Mouse (Mus musculus): ENCODE data around the gene Zfp185. TPM values are rescaled to one million over a fixed set of nuclear protein-coding genes. Genes with fewer than 3 reads are reported as not detected.

Zfp185 gene
- polyA plus RNA-seq (2012; fragmentation: generic; extraction: Trizol), result under 1 TPM in 1 of 2 experiments, not detected in 1; 0.04 TPM

GRCm38 (mm10) chrX:72986841-72987519 lies at the start of gene Zfp185:
TSS of gene Zfp185 (plus strand) at chrX:72987339.

GRCm38 (mm10) chrX:73037003-73037402 lies 49.9 kb downstream of the Zfp185 start, which contains the start of gene Pnma5:
TSS of gene Pnma5 (minus strand) at chrX:73037103.

GRCm38 (mm10) chrX:73064415-73064793 lies 77.3 kb downstream of the Zfp185 start, which contains the start of gene Pnma3:
TSS of gene Pnma3 (plus strand) at chrX:73064787.

Other genes starting within 250 kb of the Zfp185 start
- not detected for gene Gabrq, start 162.2 kb upstream of the Zfp185 start, polyA plus RNA-seq (2012; fragmentation: generic; extraction: Trizol)
- 10 to 100 TPM in 1 of 2 experiments, 1 to 10 TPM in 1; 2.9 to 35.3 TPM for gene Cetn2, start 68.9 kb upstream of the Zfp185 start, polyA plus RNA-seq (2012; fragmentation: generic; extraction: Trizol)
- gene Nsdhl, start 68.8 kb upstream of the Zfp185 start, polyA plus RNA-seq (2012; fragmentation: generic; extraction: Trizol), result 10 to 100 TPM; 13.5 to 36.9 TPM
- gene Pnma5, start 49.8 kb downstream of the Zfp185 start, polyA plus RNA-seq (2012; fragmentation: generic; extraction: Trizol), result under 1 TPM; 0.05 to 0.25 TPM
- not detected for gene Pnma3, start 77.4 kb downstream of the Zfp185 start, polyA plus RNA-seq (2012; fragmentation: generic; extraction: Trizol)
- not detected for gene Xlr4a, start 95.1 kb downstream of the Zfp185 start, polyA plus RNA-seq (2012; fragmentation: generic; extraction: Trizol)
- gene Xlr3a, start 109.8 kb downstream of the Zfp185 start, polyA plus RNA-seq (2012; fragmentation: generic; extraction: Trizol), result under 1 TPM; 0.08 to 0.30 TPM
- gene Gm14685, start 129.7 kb downstream of the Zfp185 start, polyA plus RNA-seq (2012; fragmentation: generic; extraction: Trizol), result not detected
- gene Xlr5b, start 161.5 kb downstream of the Zfp185 start, polyA plus RNA-seq (2012; fragmentation: generic; extraction: Trizol), result not detected
- gene DXBay18, start 162.1 kb downstream of the Zfp185 start, polyA plus RNA-seq (2012; fragmentation: generic; extraction: Trizol), result not detected
- gene Spin2d, start 189.7 kb downstream of the Zfp185 start, polyA plus RNA-seq (2012; fragmentation: generic; extraction: Trizol), result not detected
- gene Xlr3b, start 204.9 kb downstream of the Zfp185 start, polyA plus RNA-seq (2012; fragmentation: generic; extraction: Trizol), result not detected
- not detected for gene Xlr4b, start 227.0 kb downstream of the Zfp185 start, polyA plus RNA-seq (2012; fragmentation: generic; extraction: Trizol)
- gene F8a, start 241.0 kb downstream of the Zfp185 start, polyA plus RNA-seq (2012; fragmentation: generic; extraction: Trizol), result 1 to 10 TPM; 5.0 to 6.2 TPM

All from C3H10T1/2 (cell line).